Mouse (Mus musculus): ENCODE results near the gene Odf3l2. TPM values are rescaled to one million over a fixed set of nuclear protein-coding genes. Genes with fewer than 3 reads are reported as not detected.

Gene Odf3l2
- polyA plus RNA-seq, 1 experiment from 2014 or later: not detected

DNA sequence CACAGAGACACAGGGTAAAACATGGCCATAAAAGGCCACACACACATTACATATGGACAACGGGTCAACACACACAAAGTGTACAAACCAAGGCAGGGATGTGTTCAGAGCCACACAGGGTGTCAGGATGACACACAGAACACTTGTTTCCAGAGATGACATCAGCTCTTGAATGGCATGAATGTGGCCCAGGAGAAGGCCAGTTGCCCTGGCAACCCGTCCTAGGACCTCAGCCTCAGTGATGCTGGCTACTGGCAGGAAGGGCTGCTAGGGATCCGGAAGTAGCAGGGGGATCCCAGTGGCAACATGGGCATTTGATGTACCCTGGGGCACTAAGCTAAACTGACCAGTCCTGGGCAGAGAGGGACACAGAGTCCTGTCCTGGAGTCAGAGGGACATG is 36.3 kb downstream of the Odf3l2 start:
- DNase-seq (ENCODE audit: low spot score): no peak
- Histone ChIP-seq H3K9me3 (replicated peaks) (no peaks in the 10 kb centered on the region), H3K27ac (no peak overlapping the region), H3K4me3 (no peak overlapping the region), H3K4me1 (peaks cover 40% of the 10 kb centered on the region), H3K36me3 (no peaks in the 10 kb centered on the region), H3K27me3 (ENCODE audit: low read depth, poor library complexity, severe bottlenecking) (peaks cover 69% of the 10 kb centered on the region)
- WGBS: 87% methylated on average over 3 of the region's 3 CpGs

DNA sequence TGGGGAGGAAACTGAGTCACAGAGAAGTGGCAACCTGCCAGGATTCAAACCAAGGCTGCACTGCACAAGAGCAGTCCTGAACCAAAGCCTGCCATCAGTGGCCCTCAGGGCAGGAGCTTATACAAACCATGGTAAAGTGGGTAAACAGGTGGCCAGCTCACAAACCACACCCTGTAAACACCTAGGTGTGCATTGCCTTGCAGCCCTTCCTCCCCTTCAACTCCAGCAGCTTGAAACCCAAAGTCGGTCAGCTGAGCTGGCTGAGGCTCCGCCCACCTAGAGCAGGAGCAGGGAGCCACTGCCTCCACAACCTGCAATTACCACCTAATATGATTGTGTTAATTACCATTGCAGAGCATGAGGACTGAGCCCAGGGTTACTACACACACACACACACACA is 37.6 kb downstream of the Odf3l2 start:
- DNase-seq (ENCODE audit: low spot score): no peak
- peaks cover 55% of the 10 kb centered on the region for H3K27me3 ChIP-seq (ENCODE audit: low read depth, poor library complexity, severe bottlenecking)
- 31% methylated on average over 2 of the region's 2 CpGs for WGBS
- no peaks in the 10 kb centered on the region for H3K9me3 ChIP-seq (replicated peaks)
- no peak overlapping the region for H3K27ac ChIP-seq
- H3K36me3 ChIP-seq: no peaks in the 10 kb centered on the region
- H3K4me1 ChIP-seq: peaks cover 26% of the 10 kb centered on the region
- H3K4me3 ChIP-seq: no peak overlapping the region

- H3K4me1 ChIP-seq: peaks cover 12% of the 10 kb centered on the region
- H3K27me3 ChIP-seq (ENCODE audit: low read depth, poor library complexity, severe bottlenecking): peaks cover 41% of the 10 kb centered on the region
- H3K4me3 ChIP-seq: no peak overlapping the region
- H3K9me3 ChIP-seq (replicated peaks): no peaks in the 10 kb centered on the region
- DNase-seq (ENCODE audit: low spot score): no peak
- H3K27ac ChIP-seq: no peak overlapping the region
- H3K36me3 ChIP-seq: no peaks in the 10 kb centered on the region
- WGBS: 82% methylated on average over 4 of the region's 4 CpGs
These were observed 39.0 kb downstream of the Odf3l2 start for GRCm38 (mm10) chr10:79606537-79606936.

GRCm38 (mm10) chr10:79597936-79598230 is 47.7 kb downstream of the Odf3l2 start:
- no peak overlapping the region for H3K4me3 ChIP-seq
- 72% methylated on average over 4 of the region's 4 CpGs for WGBS

GRCm38 (mm10) chr10:79597051-79597935 is 48.2 kb downstream of the Odf3l2 start:
- DNase-seq (ENCODE audit: low spot score): no peak
- H3K4me3 ChIP-seq: no peak overlapping the region
- H3K4me1 ChIP-seq: no peaks in the 10 kb centered on the region
- peaks cover 38% of the 10 kb centered on the region for H3K27me3 ChIP-seq (ENCODE audit: low read depth, poor library complexity, severe bottlenecking)
- no peaks in the 10 kb centered on the region for H3K36me3 ChIP-seq
- no peak overlapping the region for H3K27ac ChIP-seq
- no peaks in the 10 kb centered on the region for H3K9me3 ChIP-seq (replicated peaks)
- WGBS: 48% methylated on average over 13 of the region's 13 CpGs

More at GRCm38 (mm10) chr10:79597936-79598230, 47.7 kb downstream of the Odf3l2 start:
- Histone ChIP-seq H3K9me3 (replicated peaks) (no peaks in the 10 kb centered on the region), H3K36me3 (no peaks in the 10 kb centered on the region), H3K27me3 (ENCODE audit: low read depth, poor library complexity, severe bottlenecking) (peaks cover 38% of the 10 kb centered on the region), H3K4me1 (no peaks in the 10 kb centered on the region), H3K27ac (no peak overlapping the region)
- no peak for DNase-seq (ENCODE audit: low spot score)

DNA sequence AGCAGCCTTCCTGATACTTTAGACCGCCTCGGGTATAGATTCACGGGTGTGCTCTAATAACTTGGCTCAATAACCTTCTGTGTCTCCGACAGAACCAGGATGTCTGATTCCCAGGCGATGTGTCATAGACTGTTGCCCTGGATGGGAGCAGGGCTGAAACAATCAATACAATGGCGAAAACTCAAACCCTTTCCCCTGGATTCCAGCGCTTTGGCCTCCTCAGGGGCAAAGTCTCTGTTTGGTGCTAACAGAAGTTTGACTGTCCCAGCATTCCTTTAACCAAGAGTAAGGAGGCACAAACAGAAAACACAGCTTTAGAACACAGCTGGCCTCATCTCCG is 50.0 kb downstream of the Odf3l2 start:
- 61% methylated on average over 8 of the region's 8 CpGs for WGBS
- H3K27ac ChIP-seq: no peak overlapping the region
- no peaks in the 10 kb centered on the region for H3K9me3 ChIP-seq (replicated peaks)
- no peaks in the 10 kb centered on the region for H3K4me1 ChIP-seq
- peaks cover 38% of the 10 kb centered on the region for H3K27me3 ChIP-seq (ENCODE audit: low read depth, poor library complexity, severe bottlenecking)
- no peak for DNase-seq (ENCODE audit: low spot score)
- H3K36me3 ChIP-seq: no peaks in the 10 kb centered on the region
- no peak overlapping the region for H3K4me3 ChIP-seq

GRCm38 (mm10) chr10:79594872-79595589 is 50.5 kb downstream of the Odf3l2 start:
- no peaks in the 10 kb centered on the region for H3K9me3 ChIP-seq (replicated peaks)
- peaks cover 38% of the 10 kb centered on the region for H3K27me3 ChIP-seq (ENCODE audit: low read depth, poor library complexity, severe bottlenecking)
- DNase-seq (ENCODE audit: low spot score): peak; percentile 68
- H3K4me3 ChIP-seq: no peak overlapping the region
- H3K4me1 ChIP-seq: no peaks in the 10 kb centered on the region
- H3K36me3 ChIP-seq: no peaks in the 10 kb centered on the region
- H3K27ac ChIP-seq: no peak overlapping the region
- WGBS: 20% methylated on average over 17 of the region's 17 CpGs

DNA sequence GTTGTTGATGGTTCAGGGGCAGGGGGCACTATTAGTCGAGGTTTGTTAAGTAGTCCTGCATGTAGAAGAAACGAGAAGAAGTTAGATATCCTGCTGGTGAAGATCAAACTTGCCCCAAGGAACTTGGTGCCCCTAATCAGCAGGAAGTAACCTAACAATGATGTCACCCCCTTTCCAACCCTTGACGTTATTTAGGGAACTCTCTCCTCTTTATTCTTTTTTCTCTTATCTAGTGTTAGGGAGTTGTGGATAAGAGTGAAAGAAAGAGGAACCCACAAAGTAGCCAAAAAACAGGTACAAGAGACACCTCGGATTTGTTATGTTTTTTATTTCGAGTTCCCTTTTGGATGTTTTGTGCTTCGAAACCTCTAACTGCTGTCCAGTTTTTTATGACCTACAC is 51.4 kb downstream of the Odf3l2 start:
- no peak for DNase-seq (ENCODE audit: low spot score)
- 64% methylated on average over 6 of the region's 6 CpGs for WGBS
- no peaks in the 10 kb centered on the region for H3K9me3 ChIP-seq (replicated peaks)
- H3K27ac ChIP-seq: no peak overlapping the region
- H3K36me3 ChIP-seq: no peaks in the 10 kb centered on the region
- peaks cover 38% of the 10 kb centered on the region for H3K27me3 ChIP-seq (ENCODE audit: low read depth, poor library complexity, severe bottlenecking)
- no peak overlapping the region for H3K4me3 ChIP-seq
- H3K4me1 ChIP-seq: no peaks in the 10 kb centered on the region

- Histone ChIP-seq H3K4me3 (no peak overlapping the region), H3K36me3 (no peaks in the 10 kb centered on the region), H3K4me1 (no peaks in the 10 kb centered on the region), H3K27me3 (ENCODE audit: low read depth, poor library complexity, severe bottlenecking) (peaks cover 20% of the 10 kb centered on the region), H3K9me3 (replicated peaks) (no peaks in the 10 kb centered on the region), H3K27ac (no peak overlapping the region)
- WGBS: 95% methylated on average over 1 of the region's 1 CpGs
- DNase-seq (ENCODE audit: low spot score): no peak
These were observed 54.8 kb downstream of the Odf3l2 start for GRCm38 (mm10) chr10:79590702-79591101.

Other genes with a start within 250 kb of the Odf3l2 start
- gene Vmn2r83, start 177.0 kb downstream of the Odf3l2 start, polyA plus RNA-seq (2016; fragmentation: Nextera tagmentation; extraction: Ambion mirVana): not detected in 2 replicates
- 26.6 and 29.3 TPM in 2 replicates for gene Plpp2, start 111.9 kb downstream of the Odf3l2 start, polyA plus RNA-seq (2016; fragmentation: Nextera tagmentation; extraction: Ambion mirVana)
- 71.3 and 79.8 TPM in 2 replicates for gene Mier2, start 90.5 kb downstream of the Odf3l2 start, polyA plus RNA-seq (2016; fragmentation: Nextera tagmentation; extraction: Ambion mirVana)
- gene Theg, start 58.4 kb downstream of the Odf3l2 start, polyA plus RNA-seq (2016; fragmentation: Nextera tagmentation; extraction: Ambion mirVana): not detected in 2 replicates
- gene C2cd4c, start 31.7 kb downstream of the Odf3l2 start, polyA plus RNA-seq (2016; fragmentation: Nextera tagmentation; extraction: Ambion mirVana): not detected in 2 replicates
- gene Shc2, start 7.8 kb downstream of the Odf3l2 start, polyA plus RNA-seq (2016; fragmentation: Nextera tagmentation; extraction: Ambion mirVana): 7.8 and 8.6 TPM in 2 replicates
- gene Madcam1, start 18.8 kb upstream of the Odf3l2 start, polyA plus RNA-seq (2016; fragmentation: Nextera tagmentation; extraction: Ambion mirVana): 3.7 and 6.4 TPM in 2 replicates
- gene Tpgs1, start 23.6 kb upstream of the Odf3l2 start, polyA plus RNA-seq (2016; fragmentation: Nextera tagmentation; extraction: Ambion mirVana): 68.0 and 73.0 TPM in 2 replicates
- 209 and 259 TPM in 2 replicates for gene Cdc34, start 36.5 kb upstream of the Odf3l2 start, polyA plus RNA-seq (2016; fragmentation: Nextera tagmentation; extraction: Ambion mirVana)
- 0.76 and 0.94 TPM in 2 replicates for gene Gzmm, start 43.3 kb upstream of the Odf3l2 start, polyA plus RNA-seq (2016; fragmentation: Nextera tagmentation; extraction: Ambion mirVana)
- 642 and 664 TPM in 2 replicates for gene Bsg, start 58.8 kb upstream of the Odf3l2 start, polyA plus RNA-seq (2016; fragmentation: Nextera tagmentation; extraction: Ambion mirVana)
- gene Hcn2, start 70.9 kb upstream of the Odf3l2 start, polyA plus RNA-seq (2016; fragmentation: Nextera tagmentation; extraction: Ambion mirVana): 0.04 TPM in 1 of 2 replicates, not detected in the other
- gene Polrmt, start 100.8 kb upstream of the Odf3l2 start, polyA plus RNA-seq (2016; fragmentation: Nextera tagmentation; extraction: Ambion mirVana): 58.6 and 61.2 TPM in 2 replicates
- gene Fgf22, start 109.3 kb upstream of the Odf3l2 start, polyA plus RNA-seq (2016; fragmentation: Nextera tagmentation; extraction: Ambion mirVana): 0.28 and 0.65 TPM in 2 replicates
- gene Rnf126, start 121.2 kb upstream of the Odf3l2 start, polyA plus RNA-seq (2016; fragmentation: Nextera tagmentation; extraction: Ambion mirVana): 141 and 151 TPM in 2 replicates
- 1.8 and 2.3 TPM in 2 replicates for gene Fstl3, start 131.5 kb upstream of the Odf3l2 start, polyA plus RNA-seq (2016; fragmentation: Nextera tagmentation; extraction: Ambion mirVana)
- 0.19 TPM in 1 of 2 replicates, not detected in the other for gene Prss57, start 145.2 kb upstream of the Odf3l2 start, polyA plus RNA-seq (2016; fragmentation: Nextera tagmentation; extraction: Ambion mirVana)
- gene Palm, start 147.8 kb upstream of the Odf3l2 start, polyA plus RNA-seq (2016; fragmentation: Nextera tagmentation; extraction: Ambion mirVana): 121 and 126 TPM in 2 replicates
- gene Misp, start 175.3 kb upstream of the Odf3l2 start, polyA plus RNA-seq (2016; fragmentation: Nextera tagmentation; extraction: Ambion mirVana): 0.60 TPM in 1 of 2 replicates, not detected in the other
- 485 and 494 TPM in 2 replicates for gene Ptbp1, start 208.7 kb upstream of the Odf3l2 start, polyA plus RNA-seq (2016; fragmentation: Nextera tagmentation; extraction: Ambion mirVana)
- 9.1 and 15.3 TPM in 2 replicates for gene Prtn3, start 228.7 kb upstream of the Odf3l2 start, polyA plus RNA-seq (2016; fragmentation: Nextera tagmentation; extraction: Ambion mirVana)
- 108 and 140 TPM in 2 replicates for gene Plppr3, start 228.9 kb upstream of the Odf3l2 start, polyA plus RNA-seq (2016; fragmentation: Nextera tagmentation; extraction: Ambion mirVana)
- not detected in 2 replicates for gene Elane, start 240.5 kb upstream of the Odf3l2 start, polyA plus RNA-seq (2016; fragmentation: Nextera tagmentation; extraction: Ambion mirVana)
- not detected in 2 replicates for gene Cfd, start 245.1 kb upstream of the Odf3l2 start, polyA plus RNA-seq (2016; fragmentation: Nextera tagmentation; extraction: Ambion mirVana)

Data from limb, embryonic 10.5 days (tissue).